Mouse (Mus musculus): ENCODE measurements around the gene Asic1. TPM values are rescaled to one million over a fixed set of nuclear protein-coding genes. Genes with fewer than 3 reads are reported as not detected.
A peak's percentile ranks its signal among the peaks of the same experiment; 100 is the strongest.

Asic1 gene
- total RNA-seq (2021) = 10 to 100 TPM; 29.6 to 36.9 TPM
- long read RNA-seq, full-length matches to known transcripts = 12 of 22 reads
- long read RNA-seq, partial matches to known transcripts = 2 of 22 reads
- long read RNA-seq, other reads (novel, unspliced or antisense) = 8 of 22 reads

DNA sequence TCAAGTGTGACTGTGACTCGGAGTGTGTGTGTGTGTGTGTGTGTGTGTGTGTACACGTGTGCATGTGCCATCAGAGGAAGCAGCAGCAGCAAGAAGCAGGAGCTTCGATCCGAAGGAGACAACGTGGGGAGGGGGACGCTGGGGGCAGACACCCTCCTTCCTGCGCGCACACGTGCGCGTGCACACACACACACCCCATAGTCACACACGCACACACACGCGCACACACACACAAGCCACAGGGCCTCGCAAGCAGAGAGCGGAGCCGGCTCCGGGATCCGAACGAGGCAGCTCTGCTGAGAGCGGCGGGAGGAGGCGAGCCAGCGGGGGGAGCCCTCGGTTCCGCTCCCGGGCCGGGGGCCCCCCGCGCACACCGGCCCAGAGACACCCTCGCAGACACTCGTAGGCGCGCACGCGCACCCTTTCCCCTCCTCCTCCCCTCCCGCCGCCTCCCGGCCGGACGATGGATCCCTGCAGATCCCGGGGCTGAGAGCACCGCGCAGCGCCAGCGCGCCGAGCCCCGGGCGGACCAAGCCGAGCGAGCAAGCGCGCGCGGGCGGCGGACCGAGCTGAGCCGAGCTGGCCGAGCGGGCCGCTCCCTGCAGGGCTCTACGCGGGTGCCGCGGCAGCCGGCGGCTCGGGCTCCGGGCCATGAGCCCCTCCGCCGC, at the start of gene Asic1:
Asic1 (plus strand) TSS at position 215 of the 668 bp plus-strand sequence.
- DNase-seq (ENCODE audit: low spot score in 2 of 2) = peak; percentile 61 to 73

DNA sequence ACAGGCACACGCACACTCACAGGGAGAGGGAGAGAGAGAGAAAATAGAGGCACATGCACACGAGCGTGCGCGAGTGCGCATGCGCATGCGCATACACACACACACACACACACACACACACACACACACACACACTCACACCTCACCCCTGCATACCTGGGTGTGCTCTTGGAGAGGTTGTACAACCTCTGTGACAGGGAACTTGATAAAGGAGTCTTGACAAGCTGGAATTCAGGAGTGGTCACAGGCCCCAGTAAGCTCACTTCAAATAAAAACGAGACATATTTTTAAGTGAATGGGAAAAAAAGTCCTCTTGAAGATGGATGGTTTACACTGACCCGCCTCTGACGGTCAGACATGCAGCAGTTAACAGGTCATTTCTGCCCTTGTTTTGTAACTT, 48.1 kb upstream of the Asic1 start:
- DNase-seq (ENCODE audit: low spot score in 2 of 2) = no peak

DNA sequence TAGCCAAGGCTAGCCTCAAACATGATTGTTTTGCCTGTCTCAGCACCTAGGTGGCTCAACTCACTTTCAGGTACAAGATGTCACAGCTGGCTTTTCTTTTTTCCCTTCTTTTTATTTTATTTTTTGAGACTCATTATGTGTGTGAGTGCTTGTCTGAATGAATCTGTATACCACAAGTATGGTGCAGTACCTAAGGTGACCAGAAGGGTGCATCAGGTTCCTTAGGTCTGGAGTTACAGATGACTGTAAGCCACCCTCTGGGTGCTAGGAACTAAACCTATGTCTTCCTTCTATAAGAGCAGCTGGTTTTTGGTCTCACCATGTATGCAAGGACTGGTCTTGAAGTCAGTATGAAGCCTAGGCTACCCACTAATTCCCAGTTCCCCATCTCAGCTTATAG, 38.5 kb upstream of the Asic1 start:
- DNase-seq (ENCODE audit: low spot score in 2 of 2) = no peak

DNA sequence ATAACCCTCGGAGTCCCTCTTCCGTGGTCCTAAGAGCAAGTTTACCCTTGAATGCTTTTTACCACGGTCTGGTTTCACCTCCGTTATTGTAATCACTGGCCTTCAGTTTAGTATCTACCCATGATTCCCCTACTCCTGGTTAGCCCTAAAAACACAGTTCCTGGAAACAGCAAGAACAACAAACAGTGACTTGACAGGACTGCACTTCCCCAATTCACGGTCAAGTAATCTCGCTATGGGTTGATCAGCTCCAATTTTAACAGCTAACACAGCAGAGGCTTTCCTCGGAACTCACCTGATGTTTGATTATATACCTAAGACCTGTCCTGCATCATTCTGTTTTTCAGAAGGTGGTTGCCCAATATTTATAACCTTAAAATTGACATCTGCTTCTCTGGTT, 35.5 kb upstream of the Asic1 start:
- no peak for DNase-seq (ENCODE audit: low spot score in 2 of 2)

DNA sequence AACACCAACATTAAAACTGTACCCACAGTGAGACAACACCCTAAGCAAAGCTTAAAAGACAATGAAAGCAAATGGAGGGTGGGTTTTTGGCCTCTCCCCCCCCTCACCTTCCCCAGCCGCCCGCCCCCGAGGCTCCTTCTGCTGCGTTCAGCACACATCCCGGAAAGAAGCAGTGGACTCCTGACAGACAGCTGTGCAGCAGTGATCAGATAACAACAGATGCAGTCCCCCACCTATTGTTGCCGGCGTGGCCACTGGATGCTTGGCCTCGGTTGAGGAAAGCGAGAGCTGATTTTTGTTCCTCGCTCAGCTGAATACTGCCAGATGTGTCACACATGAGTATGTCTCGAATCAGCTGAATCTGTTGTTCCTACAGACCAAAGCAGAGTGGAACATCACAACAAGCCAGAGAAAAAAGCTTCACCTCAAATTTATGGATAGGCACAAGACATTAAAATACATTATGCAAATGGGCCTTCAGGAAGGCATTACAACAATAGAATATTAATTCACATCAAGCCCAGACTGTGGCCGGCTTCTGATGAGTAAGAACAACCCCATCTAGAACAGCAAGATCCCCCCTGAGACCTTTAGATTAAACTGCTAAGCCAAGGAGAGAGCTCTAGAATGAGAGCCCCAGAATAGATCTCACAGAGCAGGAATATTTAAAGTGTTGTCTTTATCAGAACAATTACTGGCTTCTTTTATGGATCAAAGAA, 32.6 kb upstream of the Asic1 start:
- DNase-seq (ENCODE audit: low spot score in 2 of 2) = no peak

DNA sequence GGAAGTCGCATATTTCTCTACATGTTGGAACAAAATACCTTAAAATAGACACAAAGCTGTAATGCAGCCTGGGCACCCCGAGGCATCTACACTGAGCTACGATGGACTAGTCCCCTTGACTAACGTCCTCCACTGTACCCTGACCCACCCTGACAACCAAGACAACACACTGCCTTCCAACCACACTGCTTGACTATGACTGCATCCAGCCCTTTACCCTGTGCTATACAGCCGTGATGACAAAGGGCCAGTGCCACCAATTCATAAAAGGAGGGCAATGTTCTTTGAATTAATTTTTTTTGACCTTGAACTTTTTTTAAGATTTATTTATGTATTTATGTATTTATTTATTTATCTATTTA, 32.1 kb upstream of the Asic1 start:
- DNase-seq (ENCODE audit: low spot score in 2 of 2) = no peak

DNA sequence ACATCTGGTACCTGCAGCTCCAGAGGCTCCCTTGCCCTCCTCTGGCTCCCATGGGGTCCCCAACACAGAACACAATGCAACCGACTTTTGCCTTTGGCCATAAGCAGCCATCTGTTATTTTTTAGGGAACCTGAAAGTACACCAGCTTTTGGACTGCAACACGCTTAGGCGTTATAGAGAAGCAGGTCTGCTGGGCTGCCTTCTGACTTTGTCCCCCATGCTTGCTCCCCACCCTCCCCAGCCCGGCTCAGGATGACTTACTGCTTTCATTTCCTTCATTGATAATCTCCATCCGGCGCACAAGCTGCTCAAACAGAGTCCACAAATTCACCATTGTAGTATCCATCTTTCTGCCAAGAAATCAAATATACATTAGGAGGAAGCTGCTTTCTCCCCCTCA, 27.5 kb upstream of the Asic1 start:
- no peak for DNase-seq (ENCODE audit: low spot score in 2 of 2)

DNA sequence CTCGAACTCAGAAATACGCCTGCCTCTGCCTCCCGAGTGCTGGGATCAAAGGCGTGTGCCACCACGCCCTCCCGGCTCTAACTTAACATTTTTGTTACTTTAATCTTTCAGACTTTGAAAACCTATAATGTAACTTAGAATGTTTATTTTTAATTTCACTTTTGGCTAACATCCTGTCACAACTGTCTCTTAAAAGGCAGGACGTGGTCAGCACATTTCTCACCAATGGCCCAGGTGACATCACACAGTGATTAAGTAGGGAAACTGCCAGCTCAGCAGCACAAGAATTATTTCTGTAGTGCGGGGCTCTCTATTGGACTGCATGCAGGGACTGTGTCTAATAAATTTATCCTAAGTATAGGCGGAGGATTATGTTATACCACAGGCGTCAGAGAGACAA, 26.3 kb upstream of the Asic1 start:
- no peak for DNase-seq (ENCODE audit: low spot score in 2 of 2)

DNA sequence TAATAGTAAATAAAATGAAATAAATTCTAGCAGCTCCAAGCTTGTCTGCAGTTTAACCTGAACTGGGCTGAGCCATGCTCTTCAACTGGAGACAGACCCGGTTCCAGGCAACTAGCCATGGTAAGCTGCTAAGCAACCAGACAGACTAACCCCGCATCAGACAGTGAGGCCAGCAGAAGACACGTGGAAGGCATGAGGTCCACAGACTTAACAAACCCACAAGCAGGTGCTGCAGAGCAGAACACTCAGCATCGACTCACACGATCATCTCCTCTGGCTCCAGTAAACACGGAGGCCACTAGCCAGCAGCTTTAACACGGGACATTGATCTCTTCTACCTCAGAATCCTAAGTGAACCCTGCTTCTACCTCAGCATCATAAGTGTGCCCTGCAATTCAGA, 25.4 kb upstream of the Asic1 start:
- peak; percentile 32 to 35 for DNase-seq (ENCODE audit: low spot score in 2 of 2)

DNA sequence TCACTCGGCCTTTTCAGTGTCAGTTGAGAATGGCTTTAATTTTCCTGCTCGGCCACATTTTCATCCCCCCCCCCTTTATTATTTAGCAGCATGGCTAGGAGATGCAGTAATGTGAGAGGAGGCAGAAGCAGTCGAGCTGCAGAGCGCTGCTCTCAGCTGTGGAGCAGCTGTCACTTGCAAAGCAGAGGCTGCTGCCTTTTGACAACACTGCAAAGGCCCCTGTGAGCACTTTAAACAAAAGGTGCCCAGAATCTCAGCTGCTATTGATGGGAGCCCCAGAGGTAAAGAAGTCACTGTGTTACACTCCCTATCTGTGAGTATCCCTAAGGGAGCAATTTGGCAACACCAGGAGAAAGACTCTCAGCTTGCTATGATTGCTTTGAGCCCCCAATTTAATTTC, 21.8 kb upstream of the Asic1 start:
- no peak for DNase-seq (ENCODE audit: low spot score in 2 of 2)

DNA sequence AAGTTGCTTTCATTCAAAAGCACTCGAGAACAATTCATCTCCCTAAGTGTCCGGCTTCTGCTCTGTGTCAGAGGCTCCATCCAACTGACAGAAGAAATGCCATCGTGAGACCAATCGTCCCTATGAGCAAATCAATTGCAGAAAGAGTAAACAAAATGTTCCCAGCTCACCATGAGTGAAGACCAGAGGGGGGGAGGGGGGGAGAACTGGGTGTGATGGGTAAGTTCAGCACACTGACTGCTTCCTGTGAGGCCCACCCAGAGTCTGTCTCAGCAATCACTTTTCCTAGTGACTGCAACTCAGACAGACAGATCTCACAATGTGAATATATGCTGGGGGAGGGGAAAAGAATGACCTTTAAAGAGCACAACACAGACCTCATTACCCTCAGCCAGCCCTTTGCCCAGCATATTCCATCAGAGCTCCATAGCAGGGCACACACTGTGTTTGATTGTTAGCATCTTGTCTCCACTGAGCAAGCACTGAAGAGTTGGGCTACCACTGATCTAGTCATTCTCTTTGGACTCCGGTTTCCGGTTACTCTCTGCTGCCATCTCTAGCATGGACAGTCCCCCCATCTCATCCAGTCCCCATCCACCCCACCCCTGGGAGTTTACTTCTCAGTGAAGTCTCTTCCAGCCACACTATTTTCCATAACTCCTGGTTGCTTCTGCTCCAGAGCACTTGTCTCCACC, 21.0 kb upstream of the Asic1 start:
- no peak for DNase-seq (ENCODE audit: low spot score in 2 of 2)

DNA sequence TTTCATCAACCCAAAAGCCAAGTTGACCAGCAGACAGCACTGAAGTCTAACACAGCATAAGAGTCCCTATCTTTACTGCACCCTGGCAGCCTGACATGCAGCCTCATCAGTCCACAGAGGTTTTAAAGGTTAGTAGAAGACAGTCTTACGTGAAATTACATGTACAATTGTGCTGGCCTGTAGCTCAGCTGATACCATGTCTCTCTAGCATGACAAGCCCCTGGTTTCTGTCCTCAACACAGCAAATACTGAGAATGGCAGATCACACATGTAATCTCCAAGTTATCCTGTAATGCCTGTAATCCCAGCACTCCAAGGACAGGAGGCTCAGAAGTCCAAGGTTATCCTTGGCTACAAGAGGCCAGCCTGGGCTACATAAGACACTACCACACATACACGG, 19.9 kb upstream of the Asic1 start:
- no peak for DNase-seq (ENCODE audit: low spot score in 2 of 2)

DNA sequence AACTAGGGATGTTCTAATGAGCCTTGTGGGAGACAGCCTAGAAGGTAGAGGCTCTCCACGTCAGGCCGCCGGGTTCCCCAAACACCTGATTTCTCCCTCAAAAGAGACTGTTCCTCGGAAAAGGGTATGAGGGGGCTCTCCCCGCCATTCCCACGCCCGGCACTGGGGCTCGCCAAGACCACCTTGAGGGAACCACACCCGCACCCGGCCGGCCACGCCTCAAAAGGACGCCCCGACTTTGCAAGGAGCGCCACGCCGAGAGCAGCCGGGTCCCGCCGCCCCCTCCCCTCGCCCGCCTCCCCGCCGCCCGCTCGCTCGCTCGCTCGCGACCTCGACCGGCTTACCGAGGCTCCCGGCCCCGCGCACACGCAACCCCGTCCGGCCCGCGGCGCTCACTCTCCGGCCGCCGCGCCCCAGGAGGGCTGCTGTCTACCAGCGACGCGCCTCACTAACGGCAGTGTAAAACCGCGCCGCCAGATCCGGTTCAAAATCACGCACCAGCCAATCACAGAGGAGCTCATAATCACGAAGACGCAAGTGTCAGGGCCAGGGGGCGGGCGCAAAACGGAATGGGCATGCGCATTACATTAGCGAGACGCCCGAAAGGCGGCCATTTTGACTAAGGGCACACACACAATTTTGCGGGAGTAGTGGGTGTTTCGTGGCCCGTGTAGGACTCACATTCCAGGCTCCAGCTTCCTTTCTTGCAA, 18.9 kb upstream of the Asic1 start, which contains the start of gene Racgap1:
Racgap1 (minus strand) TSS at position 494 of the 710 bp plus-strand sequence.
- peak; percentile 91 to 98 for DNase-seq (ENCODE audit: low spot score in 2 of 2)

DNA sequence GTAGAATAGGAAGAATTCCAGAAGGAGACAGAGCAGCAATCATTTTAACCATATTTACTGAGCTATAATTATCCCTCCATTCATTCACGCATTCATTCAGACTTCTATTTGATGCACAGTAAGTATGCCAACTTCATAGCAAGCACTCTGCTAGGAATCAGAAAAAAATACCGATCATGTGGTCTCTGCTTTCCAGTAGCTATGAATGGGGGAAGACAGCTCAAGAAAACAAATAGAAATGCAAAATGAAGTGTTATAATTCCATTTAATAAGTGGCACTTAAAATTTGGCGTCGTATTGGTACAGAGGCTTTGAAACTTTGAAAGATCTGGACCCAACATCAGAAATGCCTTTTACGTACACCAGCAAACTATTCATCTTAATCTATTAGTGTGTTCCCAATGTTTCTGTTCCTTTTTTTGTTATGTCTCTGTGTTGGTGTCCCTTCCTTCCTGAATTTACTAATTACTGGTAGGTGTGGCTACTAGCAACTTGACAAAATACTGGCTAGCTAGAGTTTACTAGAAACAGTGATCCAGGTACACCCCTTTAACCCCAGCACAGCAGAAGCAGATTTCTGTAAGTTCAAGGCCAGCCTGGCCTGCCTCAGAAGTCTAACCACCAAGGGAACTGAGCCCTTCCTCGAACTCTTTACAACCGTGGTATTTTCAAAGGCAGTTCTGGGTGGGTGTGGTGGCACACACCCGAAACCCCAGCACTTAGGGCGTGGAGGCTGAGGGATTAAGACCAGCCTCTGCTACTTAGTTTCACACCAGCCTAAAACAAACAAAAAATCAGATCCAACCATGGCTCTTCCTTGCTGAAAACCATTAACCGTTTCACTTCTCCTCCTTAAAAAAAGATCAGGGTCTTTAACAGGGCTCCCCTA, 17.9 kb upstream of the Asic1 start:
- DNase-seq (ENCODE audit: low spot score in 2 of 2) = no peak

DNA sequence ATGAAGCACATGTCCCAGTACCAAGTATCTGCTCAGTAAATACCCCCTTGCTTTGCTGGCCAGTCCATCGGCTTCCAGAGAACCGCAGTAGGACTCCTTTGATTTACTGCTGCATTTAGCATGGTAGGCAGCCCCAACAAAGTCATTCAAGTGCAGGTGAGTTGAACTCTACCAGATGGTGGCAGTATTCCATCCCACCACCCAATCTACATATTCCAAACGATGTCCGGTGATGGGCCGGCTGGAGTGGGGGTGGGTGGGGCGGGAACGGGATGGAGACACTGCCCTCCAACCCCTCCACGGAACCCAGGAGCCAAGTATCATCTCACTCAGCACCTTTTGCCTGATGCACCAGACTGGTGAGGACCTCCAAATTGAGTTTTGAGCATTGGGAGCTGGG, 16.9 kb upstream of the Asic1 start:
- no peak for DNase-seq (ENCODE audit: low spot score in 2 of 2)

DNA sequence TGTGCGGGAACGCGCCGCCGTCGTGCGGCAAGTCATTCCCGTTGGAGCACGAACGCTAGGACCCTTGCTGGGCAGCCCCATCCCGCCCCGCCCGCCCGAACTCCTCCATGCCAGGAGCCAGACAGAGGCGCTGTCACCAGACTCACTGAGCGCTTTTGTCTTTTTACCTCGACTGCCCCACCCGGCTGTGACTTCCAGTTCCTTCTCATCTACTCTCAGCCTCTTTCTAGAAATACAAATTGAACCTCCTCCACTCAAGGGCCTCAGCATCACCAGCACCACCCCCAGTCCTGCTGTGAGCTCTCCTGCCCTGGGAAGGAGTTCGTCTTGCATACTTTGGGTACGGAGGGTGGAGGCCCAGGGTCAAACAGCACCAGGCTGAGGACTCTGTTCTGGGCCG, 16.3 kb upstream of the Asic1 start:
- no peak for DNase-seq (ENCODE audit: low spot score in 2 of 2)

DNA sequence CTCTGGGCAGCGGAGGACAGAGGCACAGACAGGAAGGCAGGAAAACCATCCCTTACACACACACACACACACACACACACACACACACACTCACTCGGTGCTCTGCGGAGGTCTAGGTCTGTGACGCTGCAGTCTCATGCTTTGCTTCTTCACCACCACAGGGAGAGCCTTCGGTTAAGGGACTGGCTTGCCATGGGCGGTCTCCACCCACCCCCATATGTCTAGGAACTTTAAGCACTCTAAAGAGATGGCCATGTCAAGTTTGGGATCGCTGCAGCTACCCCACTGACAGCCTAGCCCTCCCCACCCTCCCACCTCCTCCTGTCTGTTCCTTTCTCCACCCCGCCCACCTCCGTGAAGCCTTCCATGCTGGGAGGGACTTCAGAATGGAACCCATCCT, 14.2 kb upstream of the Asic1 start:
- no peak for DNase-seq (ENCODE audit: low spot score in 2 of 2)

DNA sequence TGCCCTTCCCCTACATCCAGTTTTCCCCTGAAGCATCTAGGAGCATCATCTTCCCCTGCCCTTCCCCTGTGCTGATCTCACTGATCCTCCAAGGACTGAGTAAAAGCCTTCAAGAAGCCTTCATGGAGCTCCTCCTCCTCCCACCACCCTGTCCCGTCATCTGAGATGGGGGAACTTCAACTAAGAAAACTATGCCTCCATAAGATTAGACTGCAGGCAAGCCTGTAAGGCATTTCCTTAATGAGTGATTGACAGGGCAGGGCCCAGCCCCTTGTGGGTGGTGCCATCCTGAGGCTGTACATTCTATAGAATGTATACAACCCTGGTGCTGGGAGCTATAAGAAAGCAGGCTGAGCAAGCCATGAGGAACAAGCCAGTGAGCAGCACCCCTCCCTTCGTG, 11.7 kb upstream of the Asic1 start:
- DNase-seq (ENCODE audit: low spot score in 2 of 2) = no peak

DNA sequence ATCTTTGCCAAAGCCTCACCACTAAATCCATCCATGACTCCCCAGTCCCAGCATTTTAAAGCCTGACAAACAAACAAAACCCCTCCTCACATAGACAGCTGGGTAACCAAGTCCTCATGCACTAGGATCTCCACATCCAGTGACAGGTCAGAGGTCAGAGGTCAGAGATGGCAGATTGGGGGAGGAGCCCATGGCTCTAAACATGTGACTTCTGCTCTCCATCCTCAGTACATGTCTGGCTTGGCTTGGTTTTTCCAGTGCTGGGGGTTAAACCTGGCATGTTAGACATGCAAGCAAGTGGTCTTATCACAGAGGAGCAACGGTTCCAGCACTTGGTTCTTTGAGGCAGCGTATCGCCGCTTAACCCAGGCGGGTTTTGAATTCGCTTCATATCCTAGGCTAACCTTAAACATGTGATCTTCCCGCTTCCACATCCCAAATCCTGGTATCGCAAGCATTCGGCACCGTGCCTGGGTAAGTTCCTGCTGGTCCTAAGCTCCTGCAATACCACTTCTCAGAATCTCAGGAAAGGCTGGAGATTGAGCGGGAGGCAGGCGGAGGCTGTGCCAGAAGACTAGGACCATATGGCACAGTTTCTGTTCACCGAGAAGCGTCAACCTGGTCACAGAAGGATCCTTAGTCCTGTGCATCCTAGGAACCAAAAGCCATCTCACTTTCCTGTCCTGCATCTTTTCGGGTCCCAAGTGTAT, 8.9 kb upstream of the Asic1 start:
- no peak for DNase-seq (ENCODE audit: low spot score in 2 of 2)

DNA sequence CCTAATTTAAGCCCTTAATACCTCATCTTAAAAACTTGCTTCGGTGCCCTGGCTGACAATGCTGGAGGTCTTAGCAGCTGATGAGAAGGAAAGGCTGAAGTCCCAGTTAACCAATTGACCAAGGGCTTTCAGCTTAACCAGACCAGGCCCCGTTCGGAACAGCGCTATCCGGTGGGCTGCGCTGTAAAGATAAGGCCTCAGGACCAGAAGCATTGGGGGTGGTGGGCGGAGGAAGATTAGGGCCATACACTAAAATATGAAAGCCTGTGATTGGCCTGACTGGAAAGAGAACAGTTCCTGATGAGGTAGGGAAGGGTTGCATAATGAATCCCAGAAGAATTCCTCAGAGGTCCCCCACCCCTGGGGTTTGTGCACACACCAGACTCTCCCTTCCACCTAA, 7.8 kb upstream of the Asic1 start:
- no peak for DNase-seq (ENCODE audit: low spot score in 2 of 2)
